Mouse (Mus musculus): ENCODE measurements around the gene Sart3. TPM values are rescaled to one million over a fixed set of nuclear protein-coding genes. Genes with fewer than 3 reads are reported as not detected.

Gene Sart3
- total RNA-seq, 2 experiments from 2014 or later = 41.0 to 47.6 TPM

DNA sequence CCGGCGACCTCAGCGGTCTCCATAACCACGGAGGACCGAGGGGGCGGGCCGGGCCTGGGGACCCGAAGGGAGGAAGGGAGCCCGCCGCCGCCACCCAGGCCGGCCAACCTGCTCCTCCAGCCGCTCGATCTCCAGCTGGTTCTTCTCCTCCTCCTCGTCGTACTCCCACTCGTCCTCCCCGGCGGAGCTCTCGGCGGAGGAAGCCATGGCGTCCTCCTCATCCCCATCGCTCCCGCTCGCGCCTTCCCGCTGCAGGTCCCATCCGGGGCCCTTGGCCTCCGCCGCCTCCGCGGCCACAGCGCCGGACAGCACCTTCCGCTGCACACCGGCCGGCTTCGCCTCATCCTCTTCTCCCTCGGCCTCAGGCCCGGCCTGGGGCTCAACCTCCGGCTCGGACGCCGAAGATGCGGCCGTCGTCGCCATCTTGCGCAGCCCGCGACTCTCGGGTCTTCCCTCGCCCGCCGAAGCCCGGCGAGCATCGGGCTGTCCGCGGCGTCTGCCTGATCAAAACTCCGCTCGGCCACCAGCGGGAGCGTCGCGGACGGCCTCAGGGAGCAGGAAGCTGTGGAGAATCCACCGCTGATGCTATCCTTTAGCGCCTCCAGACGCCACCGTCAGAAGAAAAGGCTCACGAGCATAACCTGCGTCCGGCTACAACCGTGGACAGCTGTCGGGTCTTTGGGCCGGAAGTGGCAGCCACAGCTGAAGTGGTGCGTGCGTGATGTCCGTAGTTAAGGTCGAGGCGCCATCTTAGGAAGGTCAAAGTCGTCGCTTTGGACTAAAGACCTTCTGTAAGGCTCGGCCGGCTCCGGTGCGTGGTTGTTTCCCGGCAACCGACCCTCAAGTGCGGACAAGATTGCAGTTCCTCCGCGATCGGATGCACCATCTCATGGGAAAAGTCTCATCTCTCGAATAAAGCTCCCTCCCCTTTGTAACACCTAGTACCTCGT, 822 bp downstream of the Sart3 start:
- peak; percentile 73 to 92 for DNase-seq (ENCODE audit: extremely low spot score in 1 of 2, low spot score in 1 of 2)

DNA sequence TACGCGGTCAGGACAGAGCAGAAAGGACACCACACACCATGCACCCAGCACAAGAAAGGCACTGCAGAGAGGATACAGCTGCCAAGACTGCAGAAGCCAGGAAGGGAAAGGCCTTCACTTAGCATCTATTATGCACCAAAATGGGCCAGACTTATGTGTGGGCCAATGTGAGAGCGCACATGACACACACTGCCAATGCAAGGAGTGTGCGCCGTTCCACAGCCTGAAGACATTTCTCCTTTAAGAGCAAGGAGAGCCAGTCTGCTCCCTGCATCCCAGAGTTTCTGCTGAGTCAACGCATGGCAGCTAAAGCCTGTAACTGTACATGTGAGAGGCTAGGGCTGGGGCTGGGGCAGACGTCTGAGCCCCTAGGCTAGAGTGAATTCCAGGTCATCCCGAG, 3.5 kb downstream of the Sart3 start:
- DNase-seq (ENCODE audit: extremely low spot score in 1 of 2, low spot score in 1 of 2) = no peak

- no peak for DNase-seq (ENCODE audit: extremely low spot score in 1 of 2, low spot score in 1 of 2)
Observed at GRCm38 (mm10) chr5:113765641-113766526, 6.4 kb downstream of the Sart3 start.

DNA sequence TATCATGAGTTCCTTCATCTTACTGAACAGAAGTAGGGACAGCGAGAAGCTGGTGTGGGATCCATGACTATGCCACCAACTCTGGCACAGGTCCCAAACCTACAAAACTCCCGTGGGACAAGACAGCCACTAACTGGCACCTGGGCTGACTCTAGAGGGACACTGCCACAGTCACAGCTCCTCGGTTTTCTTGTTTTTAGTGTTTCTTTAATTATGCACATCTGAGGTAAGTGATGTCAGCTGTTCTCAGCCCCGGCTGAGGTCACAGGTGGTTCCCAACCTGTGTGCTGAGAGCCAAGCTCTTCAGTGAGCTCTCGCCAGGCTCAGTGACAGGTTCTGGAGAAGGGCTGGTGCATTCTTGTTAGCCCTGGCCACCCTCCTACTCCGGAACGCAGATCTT, 7.9 kb downstream of the Sart3 start:
- DNase-seq (ENCODE audit: extremely low spot score in 1 of 2, low spot score in 1 of 2) = no peak

GRCm38 (mm10) chr5:113761585-113761984, 10.7 kb downstream of the Sart3 start:
- no peak for DNase-seq (ENCODE audit: extremely low spot score in 1 of 2, low spot score in 1 of 2)

DNA sequence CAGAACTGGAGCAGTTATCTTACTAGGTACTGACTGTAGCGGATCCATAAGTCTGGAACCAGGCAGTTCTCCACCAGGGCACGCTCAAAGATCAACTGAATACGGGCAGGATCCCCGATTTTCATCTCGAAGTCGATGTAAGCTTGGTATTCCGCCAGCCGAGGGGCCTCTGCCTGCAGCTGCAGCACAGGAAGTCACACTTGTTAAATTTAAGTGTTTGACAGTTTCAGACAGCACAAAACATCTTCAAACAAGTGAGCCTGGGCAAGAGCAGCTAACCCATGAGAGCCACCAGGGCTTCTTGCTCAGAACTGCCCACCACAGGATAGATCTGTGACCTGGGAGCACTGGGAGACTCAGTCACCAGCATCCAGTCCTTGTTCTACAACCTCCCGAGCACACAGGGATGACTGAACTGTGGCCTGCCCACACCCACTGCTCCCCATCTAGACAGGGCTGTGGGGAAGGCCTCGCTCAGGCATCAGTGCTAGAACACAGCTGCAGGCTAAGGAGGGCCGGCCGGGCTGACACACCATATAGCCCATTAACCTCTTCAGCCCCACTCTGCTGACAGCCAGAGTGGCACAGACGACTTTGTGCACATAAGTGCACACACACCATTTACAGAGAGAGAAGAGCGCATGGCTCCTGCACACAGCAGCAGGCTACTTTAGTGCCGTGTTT, 16.8 kb downstream of the Sart3 start:
- no peak for DNase-seq (ENCODE audit: extremely low spot score in 1 of 2, low spot score in 1 of 2)

GRCm38 (mm10) chr5:113751521-113752157, 20.7 kb downstream of the Sart3 start:
- DNase-seq (ENCODE audit: extremely low spot score in 1 of 2, low spot score in 1 of 2) = no peak

DNA sequence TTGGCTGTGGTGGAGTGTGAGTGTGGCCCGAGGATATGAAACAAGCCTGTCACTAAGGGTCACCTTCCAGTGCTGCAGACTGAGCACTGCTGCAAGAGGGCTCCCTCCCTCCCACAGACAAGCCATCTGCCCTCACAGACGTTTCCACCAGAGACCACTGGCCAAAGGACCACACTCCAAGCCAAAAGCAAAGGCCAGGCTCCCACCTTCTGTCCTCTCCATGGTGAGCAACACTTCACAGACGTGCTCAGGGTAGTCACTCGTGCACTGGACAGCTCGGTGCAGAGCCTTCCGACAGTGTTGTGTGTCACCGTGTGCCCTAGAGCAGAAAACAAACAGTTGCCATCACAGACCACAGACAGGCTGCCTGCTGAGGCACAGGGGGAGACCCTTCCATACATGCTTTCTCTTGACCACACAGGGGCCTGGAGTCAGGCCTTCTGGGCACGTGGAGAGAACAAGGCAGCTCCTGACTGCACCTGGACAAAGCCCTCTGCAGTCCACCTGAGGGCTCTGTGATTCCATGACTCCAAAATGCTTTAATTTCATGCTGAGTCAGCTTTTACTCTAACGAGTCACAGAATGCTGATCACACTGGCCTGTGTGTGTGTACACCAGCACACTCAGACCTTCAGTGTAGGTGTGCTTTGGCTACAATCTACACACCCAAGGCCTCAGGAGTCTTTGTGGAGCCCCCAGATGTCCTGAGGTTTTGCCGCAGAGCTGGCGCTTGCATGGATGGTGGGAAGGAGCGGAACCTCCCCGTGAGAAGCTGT, 23.6 kb downstream of the Sart3 start:
- DNase-seq (ENCODE audit: extremely low spot score in 1 of 2, low spot score in 1 of 2) = no peak

- no peak for DNase-seq (ENCODE audit: extremely low spot score in 1 of 2, low spot score in 1 of 2)
Observed at GRCm38 (mm10) chr5:113747629-113748028, 24.7 kb downstream of the Sart3 start.

GRCm38 (mm10) chr5:113737607-113738237, 34.6 kb downstream of the Sart3 start:
- DNase-seq (ENCODE audit: extremely low spot score in 1 of 2, low spot score in 1 of 2) = no peak

GRCm38 (mm10) chr5:113736522-113737164, 35.7 kb downstream of the Sart3 start:
- no peak for DNase-seq (ENCODE audit: extremely low spot score in 1 of 2, low spot score in 1 of 2)

GRCm38 (mm10) chr5:113736113-113736502, 36.2 kb downstream of the Sart3 start:
- no peak for DNase-seq (ENCODE audit: extremely low spot score in 1 of 2, low spot score in 1 of 2)

DNA sequence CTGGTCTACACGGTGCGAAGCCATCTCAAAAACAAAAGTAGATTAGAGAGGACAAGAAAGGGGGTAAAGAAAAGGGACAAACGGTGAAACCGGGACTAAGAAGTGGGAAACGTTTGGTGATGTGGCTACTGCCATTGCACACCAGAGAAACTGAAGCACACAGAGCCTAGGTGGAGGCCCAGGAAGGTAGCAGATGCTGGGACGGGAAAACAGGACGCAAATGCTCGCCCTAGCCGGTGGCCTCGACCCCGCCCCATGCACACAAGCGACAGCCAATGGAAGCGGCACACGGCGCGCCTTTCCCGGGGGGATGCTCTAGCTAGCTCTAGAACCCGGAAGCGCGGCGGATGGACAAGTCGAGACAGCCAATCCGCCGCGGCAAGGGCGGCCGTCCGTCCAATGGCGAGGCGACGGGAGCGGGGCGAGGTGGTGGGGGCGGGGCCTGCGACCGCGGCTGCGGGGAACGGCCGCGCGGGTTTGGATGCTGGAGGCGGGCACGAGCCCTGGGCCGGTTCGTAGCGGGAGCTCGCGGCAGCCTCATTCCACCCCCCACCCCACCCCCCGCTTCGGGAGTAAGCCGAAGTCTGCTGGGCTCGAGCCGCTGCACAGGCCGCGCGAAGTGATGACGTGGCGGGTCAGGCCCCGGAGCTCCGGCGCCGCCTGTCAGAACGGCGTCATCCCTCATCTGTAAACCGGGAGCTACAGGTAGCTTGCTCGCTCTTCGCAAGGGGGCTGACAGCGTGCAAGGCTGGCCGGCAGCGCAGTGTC, 36.8 kb downstream of the Sart3 start, which contains the start of gene Ficd:
Gene Ficd, plus strand, starts transcription at position 459 of the 768 bp plus-strand sequence.
- peak; percentile 78 to 85 for DNase-seq (ENCODE audit: extremely low spot score in 1 of 2, low spot score in 1 of 2)

DNA sequence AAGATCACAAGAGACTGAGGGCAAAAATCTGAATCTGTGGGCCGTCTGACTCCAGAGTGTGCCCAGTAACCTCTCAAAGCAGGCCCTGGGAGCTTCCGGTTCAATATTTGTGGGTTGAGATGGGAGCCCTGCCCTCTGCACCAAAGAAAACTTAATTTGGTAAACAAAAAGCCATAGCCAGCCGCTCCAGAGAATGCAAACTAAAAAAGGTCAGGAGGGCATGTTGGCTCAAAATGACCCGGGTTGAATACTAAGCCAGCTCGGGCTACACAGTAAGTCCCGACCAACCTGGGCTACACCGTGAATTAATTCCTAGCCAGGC, 37.3 kb downstream of the Sart3 start:
- no peak for DNase-seq (ENCODE audit: extremely low spot score in 1 of 2, low spot score in 1 of 2)

GRCm38 (mm10) chr5:113734376-113734775, 37.9 kb downstream of the Sart3 start:
- DNase-seq (ENCODE audit: extremely low spot score in 1 of 2, low spot score in 1 of 2) = no peak

DNA sequence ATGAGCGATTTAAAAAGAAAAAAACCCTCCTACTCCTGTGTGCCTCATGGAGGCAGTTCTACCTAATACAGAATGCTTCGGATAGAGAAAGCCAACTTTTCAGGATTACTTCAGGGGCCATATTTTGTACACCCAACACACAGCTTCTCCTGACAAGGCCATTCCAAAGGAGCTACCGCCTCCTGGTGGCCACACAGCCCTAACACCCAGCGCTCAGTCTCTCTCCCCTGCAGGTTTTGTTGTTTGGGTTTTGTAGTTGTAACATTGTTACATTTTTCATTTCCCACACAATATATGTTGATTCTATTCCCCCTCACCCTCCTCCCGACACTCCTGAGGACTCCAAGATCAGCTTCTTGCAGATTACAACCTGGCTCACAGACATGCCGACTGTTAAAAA, 40.1 kb downstream of the Sart3 start:
- peak; percentile 51 to 79 for DNase-seq (ENCODE audit: extremely low spot score in 1 of 2, low spot score in 1 of 2)

DNA sequence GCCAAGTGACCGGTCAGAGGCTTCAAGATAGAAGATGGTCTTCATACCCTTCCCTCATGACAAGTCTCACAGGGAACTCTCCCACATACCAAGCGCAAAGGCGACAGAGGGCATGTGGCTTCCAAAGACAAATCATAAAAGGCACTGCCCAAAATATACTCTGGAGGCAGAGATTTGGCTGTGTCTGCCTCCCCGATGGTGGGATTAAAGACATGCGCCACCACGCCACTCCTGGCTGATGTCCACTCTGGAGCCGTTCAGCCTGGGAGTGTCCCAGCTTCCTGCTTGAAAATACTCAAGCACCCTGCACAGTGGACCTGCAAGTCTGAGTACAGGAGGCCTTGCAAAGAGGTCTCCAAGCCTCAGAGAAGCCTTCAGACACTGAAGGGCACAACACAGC, 41.1 kb downstream of the Sart3 start:
- DNase-seq (ENCODE audit: extremely low spot score in 1 of 2, low spot score in 1 of 2) = no peak

DNA sequence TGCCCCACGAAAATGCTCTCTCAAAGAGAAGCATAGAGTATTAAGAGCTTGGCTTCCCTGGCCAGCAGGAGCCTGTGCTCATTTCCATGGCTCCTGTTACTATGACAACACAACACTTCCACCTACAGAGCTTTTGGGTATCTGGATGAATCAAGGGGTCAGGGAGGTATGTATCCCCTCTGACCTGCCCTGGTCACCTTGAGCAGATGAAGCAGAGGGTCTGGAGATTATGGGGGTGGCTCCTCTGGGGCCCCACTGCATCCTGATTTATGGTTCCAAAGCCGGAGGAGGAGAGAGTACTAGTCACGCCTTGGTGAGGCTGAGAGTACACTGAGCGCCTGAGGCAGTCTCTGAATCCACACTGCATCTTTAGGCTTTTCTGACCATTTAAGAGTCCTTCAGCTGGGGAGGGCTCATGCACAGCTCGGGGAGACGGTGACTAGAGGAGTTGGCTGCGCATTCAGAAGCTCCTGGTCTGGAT, 41.6 kb downstream of the Sart3 start:
- peak in 1 of 2 experiments; percentile 38 for DNase-seq (ENCODE audit: extremely low spot score in 1 of 2, low spot score in 1 of 2)

Measured in layer of hippocampus, postnatal 25 days (tissue).